Mouse (Mus musculus) c-Kit-positive CD71-negative TER-119-negative erythroid progenitor cells, embryonic 14.5 days (primary cell): ENCODE measurements at regions not wholly inside any gene's neighbourhood (a gene's known extent, or its start where the extent isn't known, plus 50 kb on each side); places are given as distances from the start of the nearest gene placed in this dataset.

Experiments used
- DNase-seq: peaks from one replicate; pipeline ENCODE4 v3.0.0-alpha.2; 2013; ENCODE audit warnings: low read depth

DNA sequence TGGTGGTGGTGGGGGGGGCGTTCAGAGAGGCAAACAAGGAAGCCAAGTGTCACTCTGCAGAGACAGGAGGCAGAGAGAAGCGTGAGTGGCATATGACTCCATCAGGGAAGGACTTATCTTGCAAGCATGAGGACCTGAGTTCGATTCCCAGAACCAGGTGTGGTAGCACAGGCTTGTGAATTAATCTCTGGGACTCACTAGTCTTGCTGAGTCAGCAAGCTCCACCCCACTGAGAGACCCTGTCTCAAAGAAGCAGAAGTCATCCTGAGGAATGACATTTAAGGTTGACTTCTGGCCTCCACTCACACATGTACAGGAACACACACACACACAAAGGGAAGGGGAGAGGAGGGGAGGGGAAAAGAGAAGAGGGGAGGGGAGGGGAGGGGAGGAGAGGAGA lies 156.5 kb downstream of the Rplp1 start:
- no peak for DNase-seq

- DNase-seq, result no peak
Observed at GRCm38 (mm10) chr9:61756801-61757342, 157.5 kb downstream of the Rplp1 start.

GRCm38 (mm10) chr9:61756224-61756800 lies 158.0 kb downstream of the Rplp1 start:
- no peak for DNase-seq

DNA sequence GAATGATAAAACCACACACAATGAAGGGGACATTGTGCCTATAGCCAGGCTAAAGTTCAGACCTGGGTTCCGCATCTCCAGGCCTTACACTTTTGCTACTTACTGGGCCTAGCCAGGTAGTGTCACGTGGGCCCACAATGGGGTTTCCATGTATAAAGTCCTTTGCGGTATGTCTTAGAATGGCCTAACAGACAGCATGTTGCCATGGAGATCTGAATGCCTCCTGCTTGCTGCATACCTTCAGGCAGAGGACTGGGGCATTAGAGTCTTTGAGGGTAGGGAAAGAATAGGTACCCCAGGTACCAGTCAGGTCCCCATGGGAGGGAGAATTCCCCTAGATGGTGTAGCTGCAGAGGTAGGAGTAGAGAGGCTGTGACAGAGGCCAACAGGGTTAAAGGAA lies 159.0 kb downstream of the Rplp1 start:
- no peak for DNase-seq

GRCm38 (mm10) chr9:61753795-61754194 lies 160.5 kb downstream of the Rplp1 start:
- DNase-seq, result peak; percentile 14

DNA sequence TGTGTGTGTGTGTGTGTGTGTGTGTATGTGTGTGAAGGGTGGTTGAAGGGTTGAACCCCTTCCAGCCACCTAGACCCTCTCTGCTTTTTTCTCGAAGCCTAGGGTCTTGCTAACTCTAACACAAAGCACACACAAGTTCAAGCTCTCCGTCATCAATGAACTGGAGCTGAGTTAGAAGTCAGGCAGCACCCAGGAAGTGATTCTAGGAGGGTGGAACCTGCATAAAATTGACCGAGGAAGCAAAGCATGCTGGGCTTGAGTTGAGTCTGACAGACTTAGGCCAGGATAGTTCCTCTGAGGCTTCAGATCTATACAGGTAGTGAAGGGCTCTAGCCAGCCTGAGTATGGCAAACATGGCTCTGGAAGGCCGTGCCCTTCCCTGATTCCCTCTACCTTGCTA lies 165.1 kb downstream of the Rplp1 start:
- DNase-seq, result no peak

DNA sequence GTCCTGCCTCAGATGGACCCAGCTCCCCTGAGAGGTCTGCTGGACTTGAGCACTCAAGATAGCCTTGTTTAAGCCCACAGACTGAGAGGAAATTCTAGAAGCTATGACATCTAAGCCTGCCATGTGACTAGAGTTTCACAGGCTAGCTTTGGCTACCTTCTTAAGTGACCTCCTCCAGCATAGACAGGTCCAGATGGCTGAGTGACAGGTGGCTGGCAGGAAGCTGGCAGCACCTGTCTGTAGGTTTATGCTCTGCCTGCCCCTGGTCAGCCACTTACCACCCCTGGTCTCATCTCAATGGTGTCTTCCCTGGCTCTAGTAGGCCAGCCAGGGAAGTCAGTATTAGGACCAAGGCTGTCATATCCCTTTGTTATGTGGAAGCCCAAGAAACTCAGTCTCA lies 165.9 kb downstream of the Rplp1 start:
- no peak for DNase-seq

GRCm38 (mm10) chr9:61746401-61746800 lies 167.9 kb downstream of the Rplp1 start:
- DNase-seq, result no peak

DNA sequence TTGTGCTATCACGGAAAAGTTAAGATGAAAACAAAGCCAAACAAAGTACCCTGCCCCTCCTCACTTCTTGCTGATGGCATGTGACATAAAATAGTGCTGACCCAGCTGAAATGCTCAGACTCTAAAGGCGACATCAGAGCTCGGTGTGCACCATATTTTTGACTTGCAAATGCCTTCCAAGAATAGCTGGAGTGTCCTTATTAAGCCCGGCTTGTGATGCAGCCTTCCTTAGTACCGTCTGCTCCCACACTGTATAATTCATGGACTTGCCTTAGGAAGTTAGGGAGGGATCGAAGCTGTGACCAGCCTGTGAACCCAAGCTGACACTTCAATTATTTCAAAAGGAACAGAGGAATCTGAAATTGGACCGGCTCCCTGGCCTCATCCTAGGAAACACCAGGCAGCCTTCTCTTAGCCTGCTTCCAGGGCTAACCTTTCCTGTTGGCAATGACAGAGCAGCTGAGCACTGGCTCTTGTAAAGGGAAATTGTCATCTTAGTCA lies 169.0 kb downstream of the Rplp1 start:
- no peak for DNase-seq

- DNase-seq, result no peak
Observed at GRCm38 (mm10) chr9:61733540-61733939, 180.8 kb downstream of the Rplp1 start.

DNA sequence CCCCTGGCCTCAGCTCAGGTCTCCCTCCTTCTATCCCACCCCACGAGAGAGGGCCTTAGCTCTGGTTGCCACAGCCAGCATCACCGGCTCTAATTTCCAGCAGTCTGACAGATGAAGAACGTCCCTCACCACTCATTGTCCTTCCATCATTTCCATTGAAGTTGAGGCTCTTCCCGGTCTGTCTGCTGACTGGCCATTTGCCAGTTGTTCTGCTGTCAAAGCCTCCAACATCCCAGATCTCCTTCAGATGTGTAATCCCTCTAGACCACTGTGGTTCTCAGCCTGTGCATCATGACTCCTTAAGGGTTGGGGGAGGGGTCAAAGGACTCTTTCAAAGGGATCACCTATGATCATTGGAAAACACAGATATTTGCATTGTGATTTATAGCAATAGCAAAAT lies 181.6 kb downstream of the Rplp1 start:
- no peak for DNase-seq

- DNase-seq, result no peak
Observed at GRCm38 (mm10) chr9:61728115-61728514, 186.2 kb downstream of the Rplp1 start.

DNA sequence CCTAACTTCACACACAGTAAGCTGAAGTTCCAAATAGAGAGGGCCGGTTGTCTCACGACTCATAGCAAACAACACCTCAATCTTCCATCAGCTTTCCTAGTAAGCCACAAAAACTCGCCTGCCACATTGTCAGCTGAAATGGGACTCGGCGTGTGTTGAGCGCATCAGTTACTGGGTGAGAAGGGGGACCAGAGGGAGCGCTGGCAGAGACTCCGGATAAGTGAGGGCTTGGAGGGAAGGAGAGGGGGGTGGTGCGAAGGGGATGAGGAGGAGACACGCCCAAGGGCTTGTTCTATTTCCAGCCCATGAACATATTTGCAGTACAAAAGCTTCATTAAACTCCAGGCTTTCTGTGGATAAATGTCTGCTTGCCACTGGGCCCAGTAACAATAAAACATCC lies 186.7 kb downstream of the Rplp1 start:
- no peak for DNase-seq

DNA sequence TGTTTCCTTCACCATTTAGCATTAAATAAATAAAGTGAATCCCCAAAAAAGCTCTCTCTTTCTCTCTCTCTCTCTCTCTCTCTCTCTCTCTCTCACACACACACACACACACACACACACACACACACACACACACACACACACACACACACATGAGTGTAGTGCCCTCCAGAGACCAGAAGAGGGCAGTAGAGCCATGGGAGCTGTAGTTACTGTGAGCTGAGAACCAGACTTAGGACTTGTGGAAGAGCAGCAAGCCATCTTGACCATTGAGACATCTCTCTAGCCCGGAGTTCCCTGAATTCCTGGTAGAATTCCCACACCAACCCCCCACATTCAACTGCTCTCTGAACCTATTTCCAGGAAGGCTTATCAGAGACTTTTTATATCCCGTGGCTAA lies 190.3 kb downstream of the Rplp1 start:
- DNase-seq, result no peak

DNA sequence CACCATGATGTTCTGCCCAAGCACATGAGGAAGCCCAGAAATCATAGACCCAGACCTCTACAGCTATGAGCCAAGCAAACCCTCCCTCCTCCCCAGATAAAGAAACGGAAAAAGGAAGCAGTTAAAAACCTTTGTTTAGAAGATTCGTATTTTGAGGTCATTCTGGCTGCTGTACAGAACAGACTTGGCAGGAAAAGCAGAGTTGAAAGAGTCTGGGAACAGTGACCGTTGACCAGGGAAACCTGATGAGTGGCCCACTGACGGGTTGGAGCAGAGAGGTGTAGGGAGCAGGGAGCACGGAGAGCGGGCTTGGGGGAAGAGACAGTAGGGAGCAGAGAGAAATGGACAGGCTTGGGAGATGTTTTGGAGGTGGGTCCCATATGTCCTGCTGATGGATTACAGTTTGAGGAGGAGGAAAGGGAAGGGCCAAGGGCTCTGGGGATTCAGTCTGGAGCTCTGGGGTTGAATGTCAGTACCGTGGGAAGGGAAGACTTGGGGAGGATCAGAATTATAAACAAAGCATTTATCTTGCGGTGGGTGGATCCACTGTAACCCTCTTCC lies 191.2 kb downstream of the Rplp1 start:
- DNase-seq, result no peak

GRCm38 (mm10) chr9:61721851-61722250 lies 192.5 kb downstream of the Rplp1 start:
- DNase-seq, result no peak

DNA sequence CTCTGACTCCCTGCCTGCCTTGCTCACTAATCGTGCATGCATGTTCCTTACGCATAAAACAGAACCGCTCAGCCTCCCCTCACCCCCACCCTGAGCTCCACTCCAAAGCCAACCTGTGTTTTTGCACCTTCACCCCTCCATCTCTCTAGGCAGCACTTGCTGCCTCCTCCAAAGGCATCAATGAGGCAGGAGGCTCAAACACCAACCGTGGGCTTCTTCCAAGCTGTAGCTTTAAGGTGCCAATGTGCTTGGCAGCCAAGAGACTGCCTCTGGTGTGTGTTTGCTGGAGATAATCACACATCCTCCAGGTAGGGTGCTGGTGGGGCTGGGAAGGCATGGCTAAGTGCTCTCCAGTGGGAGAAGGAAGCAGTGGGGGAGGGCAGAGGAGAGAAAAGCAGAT lies 193.3 kb downstream of the Rplp1 start:
- no peak for DNase-seq

GRCm38 (mm10) chr9:61720206-61720605 lies 194.1 kb downstream of the Rplp1 start:
- no peak for DNase-seq

DNA sequence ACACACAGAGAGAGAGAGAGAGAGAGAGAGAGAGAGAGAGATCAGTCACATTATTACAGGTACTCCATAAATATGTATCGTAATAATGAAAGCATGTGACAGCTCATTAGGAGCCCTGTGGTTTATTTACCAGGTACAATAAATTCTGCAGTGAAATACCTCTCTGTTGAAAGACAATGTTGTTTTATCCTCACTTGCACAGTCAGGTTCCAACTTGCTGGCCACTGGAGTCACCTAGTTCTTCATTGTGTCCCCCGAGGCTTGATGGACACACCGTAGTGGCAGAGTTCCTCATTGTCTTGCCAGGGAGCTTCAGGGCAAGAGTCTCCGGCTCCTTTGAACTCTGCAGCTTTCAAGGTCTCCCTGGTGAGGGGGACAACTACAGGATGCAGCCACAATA lies 197.6 kb downstream of the Rplp1 start:
- DNase-seq, result no peak

DNA sequence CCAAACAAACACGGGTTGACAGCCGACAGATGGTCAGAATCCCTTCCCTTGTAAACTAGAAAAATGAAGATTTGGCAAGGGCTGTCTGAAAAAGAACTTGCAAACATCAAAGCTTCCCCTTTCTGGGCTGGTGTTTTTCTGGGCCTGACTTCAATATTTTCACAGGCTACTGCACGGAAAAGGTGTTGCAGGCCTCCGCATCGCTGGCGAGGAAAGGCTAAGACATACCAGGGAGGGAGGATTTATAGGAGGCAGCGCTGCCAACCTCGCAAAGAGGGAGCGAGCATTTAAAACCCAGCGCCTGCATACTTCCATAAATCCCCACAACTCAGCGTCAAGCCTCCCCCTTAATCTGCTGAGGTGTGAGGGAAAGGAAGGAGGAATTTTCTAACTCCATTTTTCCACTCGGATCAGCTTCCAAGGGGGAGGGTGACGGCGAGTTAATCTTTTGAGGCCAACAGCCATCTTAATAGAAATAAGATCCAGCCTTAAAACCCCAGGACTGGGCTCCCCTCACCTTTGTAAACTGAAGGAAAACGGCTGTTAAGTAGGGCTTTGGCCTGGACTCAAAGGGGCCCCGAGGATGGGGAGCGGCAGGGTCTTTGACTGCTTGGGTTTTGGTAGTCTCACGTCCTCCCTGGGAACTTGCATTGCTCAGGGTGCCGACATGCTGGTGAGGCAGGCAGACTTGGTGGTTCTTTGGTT lies 199.9 kb downstream of the Rplp1 start:
- DNase-seq, result no peak

- DNase-seq, result no peak
Observed at GRCm38 (mm10) chr9:61713806-61714205, 200.5 kb downstream of the Rplp1 start.

DNA sequence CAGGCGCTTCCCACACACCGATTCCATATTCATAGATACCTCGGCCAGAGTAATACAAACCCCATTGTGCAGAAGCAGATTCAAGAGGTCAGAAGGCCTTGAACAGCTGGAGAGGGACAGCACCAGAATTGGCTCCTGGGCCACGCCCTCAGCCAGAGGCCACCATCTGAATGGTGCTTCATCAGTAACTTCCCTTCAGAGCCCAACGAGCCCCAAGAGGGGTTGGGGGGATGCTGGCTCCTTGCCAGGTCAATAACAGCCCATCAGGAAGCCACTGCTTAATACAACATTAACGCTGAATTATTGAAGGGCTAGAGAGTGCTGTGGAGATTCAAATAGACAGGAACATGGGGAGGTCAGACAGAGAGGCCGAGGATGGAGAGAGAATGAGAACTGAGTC lies 203.0 kb downstream of the Rplp1 start:
- DNase-seq, result no peak

- peak; percentile 58 for DNase-seq
Observed at GRCm38 (mm10) chr9:61707875-61708274, 206.5 kb downstream of the Rplp1 start.
